Mouse (Mus musculus): Measurements from ENCODE around the gene Oas1e.

Oas1e gene

GRCm38 (mm10) chr5:120776801-120777200, 18.5 kb downstream of the Oas1e start:
- DNase-seq (ENCODE audit: low read depth, low spot score): no peak

- DNase-seq (ENCODE audit: low read depth, low spot score): no peak
Measured at GRCm38 (mm10) chr5:120775287-120775985, 19.9 kb downstream of the Oas1e start.

GRCm38 (mm10) chr5:120769396-120769795, 25.9 kb downstream of the Oas1e start:
- no peak for DNase-seq (ENCODE audit: low read depth, low spot score)

- DNase-seq (ENCODE audit: low read depth, low spot score): no peak
Measured at GRCm38 (mm10) chr5:120765010-120765409, 30.3 kb downstream of the Oas1e start.

- DNase-seq (ENCODE audit: low read depth, low spot score): no peak
Measured at GRCm38 (mm10) chr5:120761901-120762300, 33.4 kb downstream of the Oas1e start.

GRCm38 (mm10) chr5:120754215-120754614, 41.1 kb downstream of the Oas1e start:
- no peak for DNase-seq (ENCODE audit: low read depth, low spot score)

- DNase-seq (ENCODE audit: low read depth, low spot score): no peak
Measured at GRCm38 (mm10) chr5:120752786-120753185, 42.5 kb downstream of the Oas1e start.

GRCm38 (mm10) chr5:120751206-120751605, 44.1 kb downstream of the Oas1e start:
- no peak for DNase-seq (ENCODE audit: low read depth, low spot score)

- DNase-seq (ENCODE audit: low read depth, low spot score): peak; percentile 31
Measured at GRCm38 (mm10) chr5:120749688-120750087, 45.6 kb downstream of the Oas1e start, which contains the start of gene Oas2. Gene Oas2 (minus strand): TSS chr5:120749853.

GRCm38 (mm10) chr5:120746451-120746850, 48.9 kb downstream of the Oas1e start:
- peak; percentile 25 for DNase-seq (ENCODE audit: low read depth, low spot score)

- DNase-seq (ENCODE audit: low read depth, low spot score): no peak
Measured at GRCm38 (mm10) chr5:120742125-120742524, 53.2 kb downstream of the Oas1e start.
